In genomic region chr4:105560055-105560454, GRCm38 (mm10) we compare ENCODE assay signal across 10 mouse cellular contexts.
"Had no signal": no experiment of that assay in that cellular context is flagged by ENCODE, and none has a peak within 500 bp of the region (broad histone marks: within the 10 kb centered on the region; RNA-seq: fewer than 3 reads in every experiment).

No protein-coding gene starts in this region.

- H3K27me3 ChIP-seq: hindbrain, embryonic 15.5 days; liver, embryonic 15.5 days; midbrain, embryonic 13.5 days had no signal

- H3K9ac ChIP-seq: hindbrain, embryonic 15.5 days; liver, embryonic 15.5 days; midbrain, embryonic 13.5 days had no signal

- H3K9me3 ChIP-seq: hindbrain, embryonic 15.5 days; liver, embryonic 15.5 days; midbrain, embryonic 13.5 days had no signal

- ATAC-seq: intestine, postnatal 0 days; lung, postnatal 0 days; midbrain, embryonic 13.5 days had no signal

- DNase-seq: left cerebral cortex, postnatal 4 days; lung, postnatal 36 days; right cerebral cortex, postnatal 14 days; thymus, postnatal 4 days had no signal

- H3K4me2 ChIP-seq: hindbrain, embryonic 15.5 days; liver, embryonic 15.5 days; midbrain, embryonic 13.5 days had no signal

- H3K27ac ChIP-seq: hindbrain, embryonic 15.5 days; liver, embryonic 15.5 days; midbrain, embryonic 13.5 days; stomach, postnatal 0 days had no signal

- H3K4me3 ChIP-seq: hindbrain, embryonic 15.5 days; liver, embryonic 15.5 days; midbrain, embryonic 13.5 days had no signal

- H3K36me3 ChIP-seq: hindbrain, embryonic 15.5 days; liver, embryonic 15.5 days; midbrain, embryonic 13.5 days had no signal

- H3K4me1 ChIP-seq: hindbrain, embryonic 15.5 days; liver, embryonic 15.5 days; midbrain, embryonic 13.5 days had no signal
